8 mouse cellular contexts compared by ENCODE assay signal in genomic region chr1:72640658-72641410, GRCm38 (mm10). TPM values are rescaled to one million over a fixed set of nuclear protein-coding genes. Genes with fewer than 3 reads are reported as not detected.
A peak's percentile ranks its signal among the peaks of the same experiment; 100 is the strongest.
DNase-seq lines count a peak whose midpoint lies in the region; ATAC-seq lines count a peak whose summit lies in the region.

No protein-coding gene starts in this region.

- DNase-seq in adrenal gland, adult 2 months: peak; percentile 21
- DNase-seq in adrenal gland, adult 8-10 months: no peak
- peak; percentile 57 to 80 for DNase-seq in cerebellum, postnatal 25 days
- DNase-seq in frontal cortex, postnatal 10 days (ENCODE audit: low spot score in 2 of 2): peak; percentile 36 to 65
- DNase-seq in left cerebral cortex, adult 9 months (ENCODE audit: low spot score in 2 of 2): peak; percentile 20 to 66
- peak; percentile 6 for DNase-seq in skeletal muscle tissue, adult 2 months (ENCODE audit: low read depth, low spot score)

- H3K4me3 ChIP-seq in intestine, embryonic 15.5 days (replicated peaks): peak overlapping the region; percentile 31

- no peaks in the 10 kb centered on the region for H3K36me3 ChIP-seq in intestine, embryonic 15.5 days

- peak overlapping the region; percentile 56 for H3K4me2 ChIP-seq in intestine, embryonic 15.5 days (replicated peaks)

- 37% methylated on average over 49 of the region's 49 CpGs for WGBS in intestine, embryonic 15.5 days

- peak; percentile 43; the same call in 1 of the 2 replicates for ATAC-seq in intestine, embryonic 15.5 days
- peak; percentile 80 for ATAC-seq in megakaryocyte progenitor cell, adult 5-6 weeks (replicated peaks; ENCODE audit: poor library complexity)

- H3K9ac ChIP-seq in intestine, embryonic 15.5 days: no peak overlapping the region

- no peak overlapping the region for H3K27ac ChIP-seq in intestine, embryonic 15.5 days

- no peaks in the 10 kb centered on the region for H3K9me3 ChIP-seq in intestine, embryonic 15.5 days

- H3K27me3 ChIP-seq in intestine, embryonic 15.5 days (replicated peaks): no peaks in the 10 kb centered on the region

- H3K4me1 ChIP-seq in intestine, embryonic 15.5 days (replicated peaks): no peaks in the 10 kb centered on the region

RNA-seq across cellular contexts. Expression of gene Smarcal1, which starts 57.8 kb away (rescaled TPM):
- total RNA-seq in adrenal gland, adult 2 months (2021): 10 to 100 TPM; 38.5 to 51.4 TPM
- polyA plus RNA-seq in adrenal gland, adult 2 months (2012; rRNA removed): 49.5 and 56.9 TPM in 2 replicates
- total RNA-seq in adrenal gland, adult 8-10 months (2022): 10 to 100 TPM; 59.2 to 75.5 (median 64.6) TPM
- 16.5 TPM in 2 replicates for polyA plus RNA-seq in intestine, embryonic 15.5 days (2015; fragmentation: Nextera tagmentation; extraction: Ambion mirVana)
- total RNA-seq in megakaryocyte progenitor cell, adult 5-6 weeks (2015): 20.1 and 24.7 TPM in 2 replicates
- total RNA-seq in megakaryocyte progenitor cell, adult 5-6 weeks (2017): 26.7 and 28.9 TPM in 2 replicates

RNA-seq across cellular contexts. Expression of gene Ankar, which starts 59.5 kb away (rescaled TPM):
- total RNA-seq in adrenal gland, adult 2 months (2021): not detected
- not detected in 2 replicates for polyA plus RNA-seq in adrenal gland, adult 2 months (2012; rRNA removed)
- not detected for total RNA-seq in adrenal gland, adult 8-10 months (2022)
- not detected in 2 replicates for polyA plus RNA-seq in intestine, embryonic 15.5 days (2015; fragmentation: Nextera tagmentation; extraction: Ambion mirVana)
- total RNA-seq in megakaryocyte progenitor cell, adult 5-6 weeks (2015): not detected in 2 replicates
- total RNA-seq in megakaryocyte progenitor cell, adult 5-6 weeks (2017): not detected in 2 replicates
